Comparison of ENCODE assay signal across 18 mouse cellular contexts in genomic region chr17:36019519-36019918, GRCm38 (mm10). TPM values are rescaled to one million over a fixed set of nuclear protein-coding genes. Genes with fewer than 3 reads are reported as not detected.
DNase-seq lines count a peak whose midpoint lies in the region; ATAC-seq and TF ChIP-seq lines count a peak whose summit lies in the region.
"Had no signal": no experiment of that assay in that cellular context is flagged by ENCODE, and none has a peak within 500 bp of the region (broad histone marks: within the 10 kb centered on the region; RNA-seq: fewer than 3 reads in every experiment).

No protein-coding gene starts in this region.

- intact Hi-C loops in heart, adult 2 months (cut with DNase I), result no loop called here

- no peaks in the 10 kb centered on the region for H3K9me3 ChIP-seq in liver, embryonic 13.5 days (replicated peaks)
- H3K9me3 ChIP-seq in hindbrain, embryonic 10.5 days, result peaks cover 3% of the 10 kb centered on the region; the same call in 1 of the 2 replicates
- H3K9me3 ChIP-seq: forebrain, embryonic 10.5 days; intestine, embryonic 15.5 days; midbrain, embryonic 12.5 days had no signal

- no peaks in the 10 kb centered on the region for H3K27me3 ChIP-seq in heart, adult 2 months (ENCODE audit: control insufficient read depth, insufficient read depth, low read length)
- H3K27me3 ChIP-seq in kidney, adult 2 months (replicated peaks; ENCODE audit: control insufficient read depth, insufficient read depth, low read length), result no peaks in the 10 kb centered on the region
- no peaks in the 10 kb centered on the region for H3K27me3 ChIP-seq in liver, embryonic 13.5 days
- no peaks in the 10 kb centered on the region for H3K27me3 ChIP-seq in hindbrain, embryonic 10.5 days (ENCODE audit: insufficient read depth, poor library complexity, severe bottlenecking)
- H3K27me3 ChIP-seq: intestine, embryonic 15.5 days; midbrain, embryonic 12.5 days had no signal

- DNase-seq in heart, adult 2 months, result no peak
- DNase-seq in heart, adult 18-20 months, result no peak
- no peak for DNase-seq in kidney, adult 2 months
- DNase-seq in kidney, adult 11 months, result no peak
- DNase-seq in A20 (ENCODE audit: low read depth, low spot score), result peak; percentile 37
- no peak for DNase-seq in liver, embryonic 13.5 days
- no peak for DNase-seq in urinary bladder, postnatal 36 days (ENCODE audit: low spot score in 2 of 2)
- no peak for DNase-seq in hindbrain, embryonic 10.5 days (ENCODE audit: low spot score)
- DNase-seq: cerebellum, adult 8-10 months; lung, embryonic 14.5 days; right cerebral cortex, postnatal 4 days had no signal

- TF ChIP-seq POLR2A in heart, adult 2 months (IDR thresholded peaks at IDR 0.05; ENCODE audit: insufficient read depth, low read depth, low read length), result no peak
- TF ChIP-seq POLR2A in kidney, adult 2 months (IDR thresholded peaks at IDR 0.05; ENCODE audit: low read depth, low read length), result no peak

- 30% methylated on average over 3 of the region's 3 CpGs for WGBS in heart, adult 2 months
- WGBS in kidney, adult 2 months, result 49% methylated on average over 3 of the region's 3 CpGs
- WGBS in liver, embryonic 13.5 days (ENCODE audit: insufficient replicate concordance), result 51% methylated on average over 3 of the region's 3 CpGs
- WGBS in hindbrain, embryonic 10.5 days, result 70% methylated on average over 3 of the region's 3 CpGs

- peak overlapping the region; percentile 96 for H3K27ac ChIP-seq in heart, adult 2 months
- H3K27ac ChIP-seq in kidney, adult 2 months (ENCODE audit: insufficient read depth, low read depth, low read length), result peak overlapping the region; percentile 87
- H3K27ac ChIP-seq in liver, embryonic 13.5 days, result peak overlapping the region; percentile 93
- H3K27ac ChIP-seq in hindbrain, embryonic 10.5 days, result no peak overlapping the region
- H3K27ac ChIP-seq: midbrain, embryonic 12.5 days had no signal

- peaks cover 17% of the 10 kb centered on the region for H3K4me1 ChIP-seq in heart, adult 2 months (ENCODE audit: control insufficient read depth, insufficient read depth, low read length)
- no peaks in the 10 kb centered on the region; the same call in 1 of the 2 replicates for H3K4me1 ChIP-seq in kidney, adult 2 months (ENCODE audit: control insufficient read depth, insufficient read depth, low read length)
- H3K4me1 ChIP-seq in liver, embryonic 13.5 days (replicated peaks), result peaks cover 83% of the 10 kb centered on the region
- peaks cover 15% of the 10 kb centered on the region for H3K4me1 ChIP-seq in hindbrain, embryonic 10.5 days (replicated peaks)

- peak overlapping the region; percentile 48 for H3K4me3 ChIP-seq in heart, adult 2 months
- H3K4me3 ChIP-seq in kidney, adult 2 months (ENCODE audit: insufficient read depth, low read depth, low read length), result peak overlapping the region; percentile 53
- H3K4me3 ChIP-seq in liver, embryonic 13.5 days (replicated peaks), result peak overlapping the region; percentile 62
- no peak overlapping the region for H3K4me3 ChIP-seq in hindbrain, embryonic 10.5 days
- H3K4me3 ChIP-seq: forebrain, embryonic 10.5 days; intestine, embryonic 15.5 days; midbrain, embryonic 12.5 days had no signal

- no peak for TF ChIP-seq EP300 in heart, adult 2 months (IDR thresholded peaks at IDR 0.05; ENCODE audit: insufficient read depth, low read depth, low read length)

- no peaks in the 10 kb centered on the region; the same call in 1 of the 2 replicates for H3K36me3 ChIP-seq in heart, adult 2 months (ENCODE audit: control insufficient read depth, insufficient read depth, low read length)
- no peaks in the 10 kb centered on the region for H3K36me3 ChIP-seq in kidney, adult 2 months (ENCODE audit: control insufficient read depth, insufficient read depth, low read length)
- H3K36me3 ChIP-seq in liver, embryonic 13.5 days, result peaks cover 42% of the 10 kb centered on the region
- H3K36me3 ChIP-seq in hindbrain, embryonic 10.5 days, result peaks cover 14% of the 10 kb centered on the region

- no peak for TF ChIP-seq CTCF in heart, adult 2 months (IDR thresholded peaks at IDR 0.05)
- no peak for TF ChIP-seq CTCF in kidney, adult 2 months (conservative IDR thresholded peaks at IDR 0.05; ENCODE audit: insufficient read depth, insufficient read length, low read depth, low read length)

- no peaks in the 10 kb centered on the region for H3K79me2 ChIP-seq in heart, adult 2 months (replicated peaks; ENCODE audit: control insufficient read depth, insufficient read depth, low read length)

- peak overlapping the region; percentile 66 for H3K9ac ChIP-seq in heart, adult 2 months (ENCODE audit: low read depth, low read length)
- peak overlapping the region; percentile 73 for H3K9ac ChIP-seq in liver, embryonic 13.5 days
- H3K9ac ChIP-seq: intestine, embryonic 15.5 days; lung, embryonic 14.5 days; midbrain, embryonic 12.5 days had no signal

- peak overlapping the region; percentile 66 for H3K4me2 ChIP-seq in liver, embryonic 13.5 days
- H3K4me2 ChIP-seq: midbrain, embryonic 12.5 days had no signal

- no peak for ATAC-seq in liver, embryonic 13.5 days (ENCODE audit: low read depth)

RNA-seq across cellular contexts. Expression of gene H2-T24, which starts 0.8 kb away (rescaled TPM):
- 1 to 10 TPM; 7.5 to 9.6 TPM for total RNA-seq in heart, adult 2 months (2021)
- 4.3 and 9.4 TPM in 2 replicates for polyA plus RNA-seq in heart, adult 2 months (2012; rRNA removed)
- 1 to 10 TPM; 6.5 to 6.7 TPM for total RNA-seq in heart, adult 18-20 months (2021)
- 3.5 and 5.4 TPM in 2 replicates for polyA plus RNA-seq in kidney, adult 2 months (2012; rRNA removed)
- polyA plus RNA-seq in liver, embryonic 13.5 days (2015; fragmentation: Nextera tagmentation; extraction: Ambion mirVana), result 5.2 and 5.7 TPM in 2 replicates
- 4.3 and 4.9 TPM in 2 replicates for polyA plus RNA-seq in hindbrain, embryonic 10.5 days (2016; fragmentation: Nextera tagmentation; extraction: Ambion mirVana)
- total RNA-seq: ES-E14 had no signal

RNA-seq across cellular contexts. Expression of gene H2-T23, which starts 13.1 kb away (rescaled TPM):
- total RNA-seq in heart, adult 2 months (2021), result 10 to 100 TPM; 27.3 to 34.1 TPM
- polyA plus RNA-seq in heart, adult 2 months (2012; rRNA removed), result 43.4 and 46.4 TPM in 2 replicates
- 10 to 100 TPM; 31.7 to 56.7 TPM for total RNA-seq in heart, adult 18-20 months (2021)
- polyA plus RNA-seq in kidney, adult 2 months (2012; rRNA removed), result 174 and 175 TPM in 2 replicates
- polyA plus RNA-seq in liver, embryonic 13.5 days (2015; fragmentation: Nextera tagmentation; extraction: Ambion mirVana), result 23.1 and 24.0 TPM in 2 replicates
- 4.0 and 4.2 TPM in 2 replicates for polyA plus RNA-seq in hindbrain, embryonic 10.5 days (2016; fragmentation: Nextera tagmentation; extraction: Ambion mirVana)

RNA-seq across cellular contexts. Expression of gene H2-T22, which starts 23.0 kb away (rescaled TPM):
- total RNA-seq in heart, adult 2 months (2021), result 10 to 100 TPM in 1 of 2 experiments, 1 to 10 TPM in 1; 7.4 to 10.6 TPM
- polyA plus RNA-seq in heart, adult 2 months (2012; rRNA removed), result 23.4 and 23.8 TPM in 2 replicates
- total RNA-seq in heart, adult 18-20 months (2021), result 10 to 100 TPM; 15.0 to 23.6 TPM
- 70.6 and 73.2 TPM in 2 replicates for polyA plus RNA-seq in kidney, adult 2 months (2012; rRNA removed)
- 9.2 and 9.4 TPM in 2 replicates for polyA plus RNA-seq in liver, embryonic 13.5 days (2015; fragmentation: Nextera tagmentation; extraction: Ambion mirVana)
- polyA plus RNA-seq in hindbrain, embryonic 10.5 days (2016; fragmentation: Nextera tagmentation; extraction: Ambion mirVana), result 7.4 and 8.9 TPM in 2 replicates

RNA-seq across cellular contexts. Expression of gene Gm6034, which starts 23.2 kb away (rescaled TPM):
- total RNA-seq in heart, adult 2 months (2021), result not detected
- polyA plus RNA-seq in heart, adult 2 months (2012; rRNA removed), result not detected in 2 replicates
- not detected for total RNA-seq in heart, adult 18-20 months (2021)
- polyA plus RNA-seq in kidney, adult 2 months (2012; rRNA removed), result not detected in 2 replicates
- polyA plus RNA-seq in liver, embryonic 13.5 days (2015; fragmentation: Nextera tagmentation; extraction: Ambion mirVana), result not detected in 2 replicates
- not detected in 2 replicates for polyA plus RNA-seq in hindbrain, embryonic 10.5 days (2016; fragmentation: Nextera tagmentation; extraction: Ambion mirVana)
- total RNA-seq: granulocyte monocyte progenitor cell, adult 5-6 weeks; left cerebral cortex, postnatal 14 days had no signal
- polyA plus RNA-seq: forebrain, embryonic 10.5 days; lung, embryonic 14.5 days; midbrain, embryonic 12.5 days; urinary bladder, adult 2 months had no signal

RNA-seq across cellular contexts. Expression of gene Gm11127, which starts 38.7 kb away (rescaled TPM):
- total RNA-seq in heart, adult 2 months (2021), result 1 to 10 TPM; 3.5 to 4.4 TPM
- not detected in 2 replicates for polyA plus RNA-seq in heart, adult 2 months (2012; rRNA removed)
- total RNA-seq in heart, adult 18-20 months (2021), result 10 to 100 TPM in 1 of 2 experiments, 1 to 10 TPM in 1; 5.4 to 10.0 TPM
- polyA plus RNA-seq in kidney, adult 2 months (2012; rRNA removed), result 13.9 and 14.8 TPM in 2 replicates
- polyA plus RNA-seq in liver, embryonic 13.5 days (2015; fragmentation: Nextera tagmentation; extraction: Ambion mirVana), result 0.08 TPM in 1 of 2 replicates, not detected in the other
- not detected in 2 replicates for polyA plus RNA-seq in hindbrain, embryonic 10.5 days (2016; fragmentation: Nextera tagmentation; extraction: Ambion mirVana)
- total RNA-seq: granulocyte monocyte progenitor cell, adult 5-6 weeks had no signal
- polyA plus RNA-seq: forebrain, embryonic 10.5 days; lung, embryonic 14.5 days; midbrain, embryonic 12.5 days had no signal
